Comparison of ENCODE assay signal across 25 mouse cellular contexts in the genomic region with DNA sequence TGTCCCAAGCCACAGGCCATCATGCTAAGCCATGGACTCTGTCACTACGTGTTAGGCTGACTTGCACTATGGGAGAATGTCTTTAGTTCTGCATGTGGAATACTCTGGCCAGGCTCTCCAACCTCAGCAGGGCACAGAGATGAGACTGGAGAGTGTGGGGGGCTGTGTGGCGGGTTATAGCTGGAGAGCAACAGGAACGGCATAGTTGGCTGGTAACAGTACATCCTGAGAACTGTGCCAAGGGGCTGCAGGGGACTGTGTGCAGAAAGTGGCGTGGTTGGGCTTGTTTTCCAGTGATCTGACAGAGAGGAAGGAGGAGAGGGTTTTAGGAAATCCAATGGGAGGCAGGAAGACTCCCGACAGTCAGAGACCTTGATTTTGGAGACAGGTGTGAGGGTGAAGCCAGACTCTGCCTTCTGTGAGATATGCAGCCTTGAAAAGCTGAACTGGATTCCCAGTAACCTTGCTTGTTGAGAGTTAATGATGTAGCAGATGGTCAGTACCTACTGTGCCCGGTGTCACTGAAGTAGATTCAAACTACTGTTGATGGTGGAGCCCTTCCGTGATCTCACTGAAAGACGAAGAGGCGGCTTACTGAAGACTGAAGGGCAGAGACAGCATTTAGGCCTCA.
DNase-seq lines count a peak whose midpoint lies in the region; ATAC-seq and TF ChIP-seq lines count a peak whose summit lies in the region.
"Had no signal": no experiment of that assay in that cellular context is flagged by ENCODE, and none has a peak within 500 bp of the region (broad histone marks: within the 10 kb centered on the region; RNA-seq: fewer than 3 reads in every experiment).

No protein-coding gene starts in this region.

- H3K9me3 ChIP-seq in hindbrain, postnatal 0 days (ENCODE audit: low read length): no peaks in the 10 kb centered on the region
- H3K9me3 ChIP-seq in hindbrain, embryonic 13.5 days: no peaks in the 10 kb centered on the region
- H3K9me3 ChIP-seq: forebrain, embryonic 10.5 days; forebrain, embryonic 13.5 days; heart, embryonic 10.5 days; heart, embryonic 13.5 days; hindbrain, embryonic 12.5 days had no signal

- WGBS in hindbrain, postnatal 0 days: 64% methylated on average over 9 of the region's 9 CpGs
- 85% methylated on average over 9 of the region's 9 CpGs for WGBS in hindbrain, embryonic 13.5 days

- no peak overlapping the region for H3K9ac ChIP-seq in hindbrain, postnatal 0 days (replicated peaks; ENCODE audit: low read length)
- H3K9ac ChIP-seq in hindbrain, embryonic 13.5 days: no peak overlapping the region
- H3K9ac ChIP-seq: forebrain, embryonic 13.5 days; heart, embryonic 13.5 days; hindbrain, embryonic 12.5 days had no signal

- 0 out of 2 replicates have a peak, but pooled peaks cover 4% of the 10 kb centered on the region for H3K36me3 ChIP-seq in hindbrain, postnatal 0 days (ENCODE audit: insufficient read depth, low read length)
- peaks cover 18% of the 10 kb centered on the region for H3K36me3 ChIP-seq in hindbrain, embryonic 13.5 days
- H3K36me3 ChIP-seq: forebrain, embryonic 10.5 days; heart, embryonic 10.5 days; heart, embryonic 13.5 days; hindbrain, embryonic 12.5 days had no signal

- peaks cover 6% of the 10 kb centered on the region; the same call in 1 of the 2 replicates for H3K4me1 ChIP-seq in hindbrain, postnatal 0 days (ENCODE audit: insufficient read depth, low read length)
- H3K4me1 ChIP-seq in hindbrain, embryonic 13.5 days (replicated peaks): peaks cover 28% of the 10 kb centered on the region
- H3K4me1 ChIP-seq: forebrain, embryonic 10.5 days had no signal

- H3K4me3 ChIP-seq in hindbrain, postnatal 0 days (ENCODE audit: low read length): no peak overlapping the region
- H3K4me3 ChIP-seq in hindbrain, embryonic 13.5 days: no peak overlapping the region
- H3K4me3 ChIP-seq: forebrain, embryonic 10.5 days; forebrain, embryonic 13.5 days; heart, adult 2 months; heart, embryonic 10.5 days; heart, embryonic 13.5 days; hindbrain, embryonic 12.5 days had no signal

- ATAC-seq in hindbrain, postnatal 0 days: 0 out of 2 replicates have a peak, but pooled peaks have one; percentile 19
- ATAC-seq in hindbrain, embryonic 13.5 days (ENCODE audit: low FRiP score): no peak
- ATAC-seq: CD4-positive, CD25-positive, alpha-beta regulatory T cell, adult 4 months; forebrain, embryonic 13.5 days; forebrain, embryonic 16.5 days; hindbrain, embryonic 16.5 days; inflammation-experienced regulatory T-cells, adult 6 months; intestine, embryonic 16.5 days had no signal

- no peaks in the 10 kb centered on the region for H3K27me3 ChIP-seq in hindbrain, postnatal 0 days (ENCODE audit: insufficient read depth, low read length)
- H3K27me3 ChIP-seq in hindbrain, embryonic 13.5 days: no peaks in the 10 kb centered on the region
- H3K27me3 ChIP-seq: forebrain, embryonic 13.5 days; heart, embryonic 13.5 days; hindbrain, embryonic 12.5 days had no signal

- peak; percentile 49 for DNase-seq in cerebellum, adult 9-10 months
- no peak for DNase-seq in cerebellum, adult 8-10 months
- DNase-seq in hindbrain, postnatal 0 days (ENCODE audit: low spot score): no peak
- DNase-seq in cerebellum, postnatal 14 days: peak; percentile 81 to 84
- DNase-seq in neural tube, embryonic 10.5 days (ENCODE audit: extremely low spot score, low spot score): no peak
- DNase-seq: adrenal gland, adult 2 months; adrenal gland, postnatal 14 days; gastrocnemius, postnatal 10 days; gastrocnemius, postnatal 36 days; heart, adult 2 months; heart, postnatal 14 days; heart, postnatal 4 days; kidney, adult 18-20 months; kidney, adult 9 months had no signal

- no peak for TF ChIP-seq CTCF in hindbrain, postnatal 0 days (IDR thresholded peaks at IDR 0.05; ENCODE audit: low read depth)

- peak overlapping the region; percentile 11; the same call in 1 of the 2 replicates for H3K27ac ChIP-seq in hindbrain, postnatal 0 days
- no peak overlapping the region for H3K27ac ChIP-seq in hindbrain, embryonic 13.5 days
- H3K27ac ChIP-seq: forebrain, embryonic 10.5 days; forebrain, embryonic 13.5 days; heart, adult 2 months; heart, embryonic 10.5 days; heart, embryonic 13.5 days; hindbrain, embryonic 12.5 days had no signal

- no peak overlapping the region for H3K4me2 ChIP-seq in hindbrain, postnatal 0 days (ENCODE audit: low read depth, low read length)
- H3K4me2 ChIP-seq in hindbrain, embryonic 13.5 days: no peak overlapping the region
- H3K4me2 ChIP-seq: forebrain, embryonic 13.5 days; heart, embryonic 13.5 days; hindbrain, embryonic 12.5 days had no signal

Comparison
In these comparisons a context has a peak if more than half of its experiments do, and no peak if none do; other contexts are left out.
1. DNase-seq: peak in cerebellum, adult 9-10 months (single experiment) and cerebellum, postnatal 14 days (2 of 2); none in cerebellum, adult 8-10 months (single experiment), hindbrain, postnatal 0 days (single experiment) and neural tube, embryonic 10.5 days (single experiment).